Mouse (Mus musculus): ENCODE measurements around the gene Odf2. TPM values are rescaled to one million over a fixed set of nuclear protein-coding genes. Genes with fewer than 3 reads are reported as not detected.

Gene Odf2
- total and polyA plus RNA-seq, 3 experiments: 35.4 to 54.6 (median 48.6) TPM

GRCm38 (mm10) chr2:29849841-29850480 is 39.1 kb upstream of the Odf2 start:
- H3K4me3 ChIP-seq (replicated peaks in 1 of 3; ENCODE audit: low read depth in 2 of 3, low read length in 2 of 3, poor library complexity in 1 of 3): no peak overlapping the region
- H3K4me1 ChIP-seq (ENCODE audit: control insufficient read depth in 1 of 2, insufficient read depth in 2 of 2): peaks cover 3% of the 10 kb centered on the region in 2 experiments; a peak in 1 of 4 replicates
- no peaks in the 10 kb centered on the region for H3K79me2 ChIP-seq (replicated peaks; ENCODE audit: control insufficient read depth, extremely low read depth, insufficient read depth, poor library complexity, severe bottlenecking)
- H3K36me3 ChIP-seq (replicated peaks in 1 of 2; ENCODE audit: control insufficient read depth in 1 of 2, insufficient read depth in 1 of 2, low read length in 1 of 2): peaks cover 13 to 37% of the 10 kb centered on the region in 2 experiments
- in situ Hi-C loops (cut with MboI; ENCODE audit: low pct_ligation_motif_present, low pct_unique_long_range_greater_than_20kb, low sequenced_read_pairs) (no loop called here), dilution Hi-C loops (cut with MboI; ENCODE audit: extremely low pct_ligation_motif_present, extremely low pct_unique_long_range_greater_than_20kb, low sequenced_read_pairs) (no loop called here)
- TF ChIP-seq IRF4 (IDR thresholded peaks at IDR 0.05; ENCODE audit: low read depth, low read length): peak; percentile 29; the same call in 1 of the 2 replicates
- TF ChIP-seq ZC3H11A (IDR thresholded peaks at IDR 0.05; ENCODE audit: low read depth, low read length): no peak
- TF ChIP-seq SMC3 (IDR thresholded peaks at IDR 0.05; ENCODE audit: low read depth, low read length): peak; percentile 49
- TF ChIP-seq RAD21 (IDR thresholded peaks at IDR 0.05; ENCODE audit: low read depth, low read length): peak; percentile 11
- no peak for TF ChIP-seq NELFE (IDR thresholded peaks at IDR 0.05; ENCODE audit: low read depth, low read length)
- no peak for TF ChIP-seq MEF2A (IDR thresholded peaks at IDR 0.05; ENCODE audit: borderline replicate concordance, low read depth, low read length)
- no peak for TF ChIP-seq CHD1 (IDR thresholded peaks at IDR 0.05; ENCODE audit: low read depth, low read length)
- TF ChIP-seq ZMIZ1 (IDR thresholded peaks at IDR 0.05; ENCODE audit: low read depth, low read length): no peak
- no peak for TF ChIP-seq USF2 (conservative IDR thresholded peaks at IDR 0.05; ENCODE audit: low read depth, low read length)
- peak in 1 of 2 experiments; percentile 60; a peak in 2 of 4 replicates for TF ChIP-seq CTCF (conservative IDR thresholded peaks at IDR 0.05 in 1 of 2, IDR thresholded peaks at IDR 0.05 in 1 of 2; ENCODE audit: low read depth in 2 of 2, low read length in 2 of 2)
- TF ChIP-seq MYC (IDR thresholded peaks at IDR 0.05; ENCODE audit: low read depth, low read length): no peak
- no peak for TF ChIP-seq TBP (conservative IDR thresholded peaks at IDR 0.05; ENCODE audit: low read depth, low read length)
- no peak for TF ChIP-seq TCF12 (IDR thresholded peaks at IDR 0.05; ENCODE audit: low read depth, low read length)
- TF ChIP-seq SIN3A (IDR thresholded peaks at IDR 0.05; ENCODE audit: low read length): no peak
- no peak for TF ChIP-seq JUND (conservative IDR thresholded peaks at IDR 0.05; ENCODE audit: low read depth, low read length)
- no peak for TF ChIP-seq RCOR1 (conservative IDR thresholded peaks at IDR 0.05; ENCODE audit: low read depth, low read length)
- H3K9me3 ChIP-seq (replicated peaks; ENCODE audit: low read length): no peaks in the 10 kb centered on the region
- no peak overlapping the region for H3K9ac ChIP-seq (ENCODE audit: insufficient read depth, low read depth)
- no peaks in the 10 kb centered on the region for H3K27me3 ChIP-seq (replicated peaks)
- peak; percentile 26 for DNase-seq (ENCODE audit: extremely low read depth)
- no peak overlapping the region for H3K27ac ChIP-seq (ENCODE audit: insufficient read depth, low read depth)
- no peak overlapping the region for H3K4me2 ChIP-seq (ENCODE audit: insufficient read depth, low read depth, poor library complexity, severe bottlenecking)

- no peak for DNase-seq (ENCODE audit: extremely low read depth)
- Histone ChIP-seq H3K27me3 (replicated peaks) (no peaks in the 10 kb centered on the region), H3K9ac (ENCODE audit: insufficient read depth, low read depth) (no peak overlapping the region), H3K4me2 (ENCODE audit: insufficient read depth, low read depth, poor library complexity, severe bottlenecking) (no peak overlapping the region), H3K36me3 (replicated peaks in 1 of 2; ENCODE audit: control insufficient read depth in 1 of 2, insufficient read depth in 1 of 2, low read length in 1 of 2) (peaks cover 0 to 11% of the 10 kb centered on the region in 2 experiments), H3K4me3 (replicated peaks in 1 of 3; ENCODE audit: low read depth in 2 of 3, low read length in 2 of 3, poor library complexity in 1 of 3) (no peak overlapping the region), H3K79me2 (replicated peaks; ENCODE audit: control insufficient read depth, extremely low read depth, insufficient read depth, poor library complexity, severe bottlenecking) (no peaks in the 10 kb centered on the region), H3K4me1 (ENCODE audit: control insufficient read depth in 1 of 2, insufficient read depth in 2 of 2) (peaks cover 3 to 6% of the 10 kb centered on the region in 2 experiments; a peak in 2 of 4 replicates), H3K27ac (ENCODE audit: insufficient read depth, low read depth) (no peak overlapping the region), H3K9me3 (replicated peaks; ENCODE audit: low read length) (no peaks in the 10 kb centered on the region)
- in situ Hi-C loops (cut with MboI; ENCODE audit: low pct_ligation_motif_present, low pct_unique_long_range_greater_than_20kb, low sequenced_read_pairs) (no loop called here), dilution Hi-C loops (cut with MboI; ENCODE audit: extremely low pct_ligation_motif_present, extremely low pct_unique_long_range_greater_than_20kb, low sequenced_read_pairs) (no loop called here)
- TF ChIP-seq JUND (conservative IDR thresholded peaks at IDR 0.05; ENCODE audit: low read depth, low read length) (no peak), CHD2 (IDR thresholded peaks at IDR 0.05; ENCODE audit: low read length) (no peak), CHD1 (IDR thresholded peaks at IDR 0.05; ENCODE audit: low read depth, low read length) (no peak), MYC (IDR thresholded peaks at IDR 0.05; ENCODE audit: low read depth, low read length) (no peak), KAT2A (IDR thresholded peaks at IDR 0.05; ENCODE audit: insufficient replicate concordance, low read length) (no peak), NELFE (IDR thresholded peaks at IDR 0.05; ENCODE audit: low read depth, low read length) (no peak), ZC3H11A (IDR thresholded peaks at IDR 0.05; ENCODE audit: low read depth, low read length) (no peak), MXI1 (IDR thresholded peaks at IDR 0.05; ENCODE audit: low read depth, low read length) (no peak), SMC3 (IDR thresholded peaks at IDR 0.05; ENCODE audit: low read depth, low read length) (no peak), ZMIZ1 (IDR thresholded peaks at IDR 0.05; ENCODE audit: low read depth, low read length) (no peak), ZKSCAN1 (IDR thresholded peaks at IDR 0.05; ENCODE audit: borderline replicate concordance, low read depth, low read length) (no peak), TCF12 (IDR thresholded peaks at IDR 0.05; ENCODE audit: low read depth, low read length) (no peak)
Observed at GRCm38 (mm10) chr2:29852957-29853485, 36.0 kb upstream of the Odf2 start.

Data from CH12.LX (cell line).